Mouse (Mus musculus) brain, embryonic 14.5 days (tissue): ENCODE measurements around the gene Cdh11.

Experiments used
- CTCF ChIP-seq: fragments of 200-500 bp; IDR thresholded peaks from 2 replicates; pipeline ENCODE4 v1.5.1; 2012; ENCODE audit warnings: inconsistent platforms, mild to moderate bottlenecking, moderate library complexity, borderline replicate concordance; ENCODE audit not compliant: insufficient read depth, insufficient read length; ENCODE audit errors: extremely low read depth
- POLR2A ChIP-seq: fragments of 200-500 bp; IDR thresholded peaks from 2 replicates; pipeline ENCODE4 v1.6.1; 2012; ENCODE audit warnings: mild to moderate bottlenecking, inconsistent platforms, borderline replicate concordance; ENCODE audit not compliant: poor library complexity, insufficient read depth, insufficient read length, severe bottlenecking; ENCODE audit errors: extremely low read depth

DNA sequence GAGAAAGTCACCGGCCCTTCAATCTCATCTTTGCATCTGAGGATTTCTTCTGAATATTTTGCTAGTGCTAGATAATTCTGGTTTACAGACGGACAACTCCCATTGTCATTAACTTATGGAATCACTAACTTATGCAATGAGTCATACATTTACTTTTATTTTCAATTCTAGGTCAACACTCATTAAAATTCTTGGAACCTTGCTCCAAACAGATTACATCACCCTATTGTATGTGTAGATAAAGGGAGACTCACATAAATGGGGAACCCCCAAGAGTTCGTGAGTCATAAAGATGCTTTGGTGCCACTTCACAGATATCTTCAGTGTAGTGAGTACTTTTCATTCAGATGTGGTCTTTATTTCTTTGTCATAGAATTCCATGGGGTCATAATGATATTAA lies 158.3 kb downstream of the Cdh11 start:
- no peak for TF ChIP-seq CTCF
- TF ChIP-seq POLR2A, result no peak
